Mouse (Mus musculus) stomach, postnatal 0 days (tissue): ENCODE measurements around the gene Trp53i11.

Source experiments
- CTCF ChIP-seq: IDR thresholded peaks from 2 replicates; pipeline ENCODE4 v1.5.1; 2016; ENCODE audit warnings: antibody characterized with exemption, low read depth, mild to moderate bottlenecking, moderate library complexity
- EP300 ChIP-seq: optimal IDR thresholded peaks from 2 replicates; pipeline ENCODE3; 2016; ENCODE audit warnings: antibody characterized with exemption

GRCm38 (mm10) chr2:93243439-93244089 lies 56.2 kb downstream of the Trp53i11 start:
- TF ChIP-seq CTCF (no peak), EP300 (no peak)
